Mouse (Mus musculus) spleen, adult 2 months (tissue): ENCODE measurements around the gene Kit.

Source experiments
- CTCF ChIP-seq: fragments of 200-500 bp; IDR thresholded peaks from 2 replicates; pipeline ENCODE4 v1.5.1; 2011; ENCODE audit warnings: mild to moderate bottlenecking, inconsistent platforms; ENCODE audit not compliant: insufficient read depth, insufficient read length, insufficient replicate concordance; ENCODE audit errors: extremely low read depth
- POLR2A ChIP-seq: fragments of 200-500 bp; IDR thresholded peaks from 2 replicates; pipeline ENCODE4 v1.6.1; 2011; ENCODE audit warnings: low read depth, low read length, inconsistent platforms

DNA sequence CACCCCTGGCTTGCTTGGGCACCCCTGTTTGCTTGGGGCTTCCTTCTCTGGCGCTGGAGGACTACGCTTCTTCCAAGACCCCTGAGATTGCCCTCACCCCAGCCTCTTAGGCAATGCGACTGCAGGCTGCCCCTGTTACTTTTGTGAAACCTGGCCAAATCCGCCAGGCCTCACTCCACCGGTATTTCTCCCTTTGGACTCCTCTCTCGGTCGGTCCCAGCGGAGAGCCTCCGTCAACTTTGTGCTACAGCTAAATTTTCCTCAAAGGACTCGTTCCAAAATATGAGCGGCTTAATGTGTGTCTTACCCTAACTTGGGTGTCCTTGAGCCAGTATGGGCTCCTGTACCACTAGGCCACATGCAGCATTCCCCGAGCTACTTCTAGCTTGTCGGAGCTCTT lies 23.8 kb downstream of the Kit start:
- TF ChIP-seq CTCF, result no peak
- TF ChIP-seq POLR2A, result no peak
